ENCODE assay signal across 8 mouse cellular contexts in genomic region chr2:49312629-49313447, GRCm38 (mm10).
DNase-seq lines count a peak whose midpoint lies in the region; ATAC-seq and TF ChIP-seq lines count a peak whose summit lies in the region.

No protein-coding gene starts in this region.

- ATAC-seq in CD4-positive, CD25-positive, alpha-beta regulatory T cell, adult 4 months = peak; percentile 100
- ATAC-seq in heart, embryonic 15.5 days (replicated peaks; ENCODE audit: insufficient number of reproducible peaks, insufficient read depth, low FRiP score, low read depth) = peak; percentile 76
- peak; percentile 61; the same call in 1 of the 2 replicates for ATAC-seq in liver, embryonic 14.5 days (ENCODE audit: insufficient read depth)
- ATAC-seq in neural tube, embryonic 11.5 days (ENCODE audit: insufficient read depth, low FRiP score, low TSS enrichment) = peak; percentile 72; the same call in 1 of the 2 replicates
- peak; percentile 96 for ATAC-seq in stomach, postnatal 0 days (ENCODE audit: low FRiP score, low TSS enrichment)

- WGBS in forebrain, embryonic 10.5 days = 50% methylated on average over 19 of the region's 19 CpGs
- 31% methylated on average over 19 of the region's 19 CpGs for WGBS in heart, embryonic 15.5 days
- WGBS in liver, embryonic 14.5 days (ENCODE audit: insufficient replicate concordance) = 27% methylated on average over 19 of the region's 19 CpGs
- WGBS in neural tube, embryonic 11.5 days = 50% methylated on average over 19 of the region's 19 CpGs
- WGBS in stomach, postnatal 0 days = 34% methylated on average over 19 of the region's 19 CpGs

- no peaks in the 10 kb centered on the region for H3K9me3 ChIP-seq in forebrain, embryonic 10.5 days
- H3K9me3 ChIP-seq in heart, embryonic 15.5 days (replicated peaks) = no peaks in the 10 kb centered on the region
- no peaks in the 10 kb centered on the region for H3K9me3 ChIP-seq in liver, embryonic 14.5 days (ENCODE audit: control insufficient read depth, low read length)
- H3K9me3 ChIP-seq in neural tube, embryonic 11.5 days (ENCODE audit: control insufficient read depth, low read length) = no peaks in the 10 kb centered on the region
- H3K9me3 ChIP-seq in stomach, postnatal 0 days (ENCODE audit: control insufficient read depth, low read length) = no peaks in the 10 kb centered on the region

- no peaks in the 10 kb centered on the region for H3K27me3 ChIP-seq in forebrain, embryonic 10.5 days (ENCODE audit: poor library complexity, severe bottlenecking)
- H3K27me3 ChIP-seq in heart, embryonic 15.5 days = no peaks in the 10 kb centered on the region
- H3K27me3 ChIP-seq in liver, embryonic 14.5 days (ENCODE audit: control insufficient read depth, insufficient read depth, low read length) = no peaks in the 10 kb centered on the region
- H3K27me3 ChIP-seq in neural tube, embryonic 11.5 days (ENCODE audit: control insufficient read depth, insufficient read depth, low read length) = no peaks in the 10 kb centered on the region
- H3K27me3 ChIP-seq in stomach, postnatal 0 days (ENCODE audit: control insufficient read depth, insufficient read depth, low read length) = no peaks in the 10 kb centered on the region

- peak; percentile 77 for DNase-seq in c-Kit-positive CD71-negative TER-119-negative erythroid progenitor cells, embryonic 14.5 days (ENCODE audit: low read depth)
- peak; percentile 76 for DNase-seq in forebrain, embryonic 10.5 days (ENCODE audit: extremely low spot score, low spot score)
- peak; percentile 82 to 87 for DNase-seq in kidney, postnatal 25 days
- peak; percentile 45 to 52 (median 46) for DNase-seq in liver, embryonic 14.5 days (ENCODE audit: low read depth in 3 of 3, low spot score in 3 of 3)
- peak; percentile 80 for DNase-seq in neural tube, embryonic 11.5 days (ENCODE audit: low spot score)
- peak; percentile 89 for DNase-seq in stomach, postnatal 0 days (ENCODE audit: low spot score)

- no peak overlapping the region for H3K27ac ChIP-seq in forebrain, embryonic 10.5 days
- no peak overlapping the region for H3K27ac ChIP-seq in heart, embryonic 15.5 days
- H3K27ac ChIP-seq in liver, embryonic 14.5 days = no peak overlapping the region
- no peak overlapping the region for H3K27ac ChIP-seq in neural tube, embryonic 11.5 days (ENCODE audit: low read depth, low read length)
- H3K27ac ChIP-seq in stomach, postnatal 0 days (replicated peaks) = no peak overlapping the region

- H3K4me2 ChIP-seq in heart, embryonic 15.5 days = peak overlapping the region; percentile 59
- H3K4me2 ChIP-seq in liver, embryonic 14.5 days (ENCODE audit: low read depth) = peak overlapping the region; percentile 65
- H3K4me2 ChIP-seq in neural tube, embryonic 11.5 days (ENCODE audit: low read depth) = peak overlapping the region; percentile 27
- H3K4me2 ChIP-seq in stomach, postnatal 0 days (replicated peaks; ENCODE audit: low read depth) = peak overlapping the region; percentile 54

- TF ChIP-seq EP300 in liver, embryonic 14.5 days (IDR thresholded peaks at IDR 0.05; ENCODE audit: low read depth) = no peak
- no peak for TF ChIP-seq EP300 in stomach, postnatal 0 days (optimal IDR thresholded peaks at IDR 0.05)

- peak overlapping the region; percentile 39 for H3K4me3 ChIP-seq in forebrain, embryonic 10.5 days
- H3K4me3 ChIP-seq in heart, embryonic 15.5 days = peak overlapping the region; percentile 58
- peak overlapping the region; percentile 53 to 60 for H3K4me3 ChIP-seq in liver, embryonic 14.5 days (ENCODE audit: insufficient read depth in 1 of 2, low read depth in 2 of 2, low read length in 2 of 2)
- H3K4me3 ChIP-seq in neural tube, embryonic 11.5 days (ENCODE audit: low read depth, low read length) = 0 out of 2 replicates have a peak overlapping the region, but pooled peaks have one; percentile 21
- peak overlapping the region; percentile 45 for H3K4me3 ChIP-seq in stomach, postnatal 0 days (ENCODE audit: low read depth, low read length)

- peak overlapping the region; percentile 45; the same call in 1 of the 2 replicates for H3K9ac ChIP-seq in heart, embryonic 15.5 days
- H3K9ac ChIP-seq in liver, embryonic 14.5 days (replicated peaks) = 0 out of 2 replicates have a peak overlapping the region, but pooled peaks have one; percentile 27
- H3K9ac ChIP-seq in neural tube, embryonic 11.5 days (ENCODE audit: low read length) = no peak overlapping the region
- H3K9ac ChIP-seq in stomach, postnatal 0 days (ENCODE audit: low read length) = peak overlapping the region; percentile 47; the same call in 1 of the 2 replicates

- H3K36me3 ChIP-seq in forebrain, embryonic 10.5 days (replicated peaks) = no peaks in the 10 kb centered on the region
- no peaks in the 10 kb centered on the region for H3K36me3 ChIP-seq in heart, embryonic 15.5 days
- no peaks in the 10 kb centered on the region for H3K36me3 ChIP-seq in liver, embryonic 14.5 days (replicated peaks; ENCODE audit: control insufficient read depth, insufficient read depth, low read depth)
- no peaks in the 10 kb centered on the region for H3K36me3 ChIP-seq in neural tube, embryonic 11.5 days (ENCODE audit: control insufficient read depth, insufficient read depth, low read length)
- no peaks in the 10 kb centered on the region for H3K36me3 ChIP-seq in stomach, postnatal 0 days (ENCODE audit: control insufficient read depth, insufficient read depth, low read length)

- peak; percentile 89 for TF ChIP-seq CTCF in liver, embryonic 14.5 days (IDR thresholded peaks at IDR 0.05; ENCODE audit: low read depth)
- TF ChIP-seq CTCF in stomach, postnatal 0 days (IDR thresholded peaks at IDR 0.05; ENCODE audit: low read depth) = peak; percentile 98

- H3K4me1 ChIP-seq in forebrain, embryonic 10.5 days = peaks cover 6% of the 10 kb centered on the region; the same call in 1 of the 2 replicates
- peaks cover 4% of the 10 kb centered on the region; the same call in 1 of the 2 replicates for H3K4me1 ChIP-seq in heart, embryonic 15.5 days (replicated peaks)
- no peaks in the 10 kb centered on the region for H3K4me1 ChIP-seq in liver, embryonic 14.5 days (replicated peaks; ENCODE audit: control insufficient read depth in 2 of 2, insufficient read depth in 2 of 2, low read length in 1 of 2)
- no peaks in the 10 kb centered on the region for H3K4me1 ChIP-seq in neural tube, embryonic 11.5 days (ENCODE audit: control insufficient read depth, insufficient read depth, low read length)
- no peaks in the 10 kb centered on the region; the same call in 1 of the 2 replicates for H3K4me1 ChIP-seq in stomach, postnatal 0 days (replicated peaks; ENCODE audit: control insufficient read depth, insufficient read depth)
